Mouse (Mus musculus): ENCODE measurements around the gene Clstn2.

Gene Clstn2

DNA sequence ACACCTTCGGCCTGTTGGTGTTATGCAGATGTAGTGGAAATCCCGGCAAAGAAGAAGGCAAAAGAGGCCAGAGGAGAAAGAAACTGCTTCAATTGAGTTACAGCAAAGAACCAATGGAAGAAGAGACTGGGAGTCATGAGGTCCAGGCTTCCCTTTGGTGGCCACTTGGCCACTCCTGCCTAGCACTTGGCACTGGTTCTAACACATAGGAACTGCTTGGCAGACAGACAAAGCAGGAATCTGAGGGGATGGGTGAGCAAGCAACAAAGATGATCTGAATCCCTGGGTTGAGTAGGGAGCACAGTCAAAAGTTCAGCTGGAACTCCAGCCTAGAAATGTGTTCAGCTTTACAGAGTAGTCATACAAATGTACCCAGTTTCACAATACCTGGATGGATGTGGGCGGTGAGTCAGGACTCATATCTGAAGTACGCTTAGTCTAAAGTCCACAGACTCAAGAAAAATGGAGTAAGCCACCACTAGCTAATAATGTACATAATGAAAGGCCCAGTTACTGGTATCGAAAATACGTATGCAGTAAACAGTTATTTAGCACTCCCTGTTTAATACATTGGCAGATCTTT is 392.9 kb downstream of the Clstn2 start:
- H3K36me3 ChIP-seq (ENCODE audit: control insufficient read depth, insufficient read depth, low read length, poor library complexity, severe bottlenecking): no peaks in the 10 kb centered on the region
- no peaks in the 10 kb centered on the region for H3K27me3 ChIP-seq (ENCODE audit: control insufficient read depth, insufficient read depth, low read length, poor library complexity, severe bottlenecking)
- DNase-seq (ENCODE audit: low read depth, low spot score): no peak

DNA sequence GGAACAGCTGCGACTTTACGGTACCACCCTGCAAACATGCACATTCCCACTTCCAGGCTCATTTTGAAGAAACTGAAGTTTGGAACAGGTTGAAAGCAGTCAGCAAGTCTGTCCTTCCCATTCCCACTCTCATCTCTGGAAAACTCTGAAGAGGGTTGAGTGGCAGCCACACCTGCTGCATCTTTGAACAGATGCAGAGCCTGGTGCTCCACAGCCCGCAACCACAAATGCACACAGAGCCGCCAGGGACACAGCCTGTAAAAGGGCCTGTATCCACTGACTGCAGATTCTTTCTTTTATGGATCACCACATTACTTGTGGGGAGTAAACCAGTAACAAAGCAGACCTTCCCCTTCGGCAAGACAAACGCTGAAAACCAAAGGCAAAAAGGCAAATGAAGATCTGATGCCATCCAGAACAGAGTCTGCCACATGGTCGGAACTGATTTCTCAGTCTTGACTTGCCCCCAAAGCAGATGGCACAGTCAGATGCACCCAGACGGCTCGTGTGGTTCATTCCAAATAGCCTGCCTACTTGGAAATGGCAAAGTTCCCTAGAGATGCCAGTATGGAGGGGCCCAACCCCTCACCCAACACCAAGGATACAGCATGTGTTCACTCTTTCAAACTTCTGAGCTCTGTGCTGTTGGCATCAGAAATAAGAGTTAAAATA is 394.2 kb downstream of the Clstn2 start:
- no peaks in the 10 kb centered on the region for H3K27me3 ChIP-seq (ENCODE audit: control insufficient read depth, insufficient read depth, low read length, poor library complexity, severe bottlenecking)
- no peaks in the 10 kb centered on the region for H3K36me3 ChIP-seq (ENCODE audit: control insufficient read depth, insufficient read depth, low read length, poor library complexity, severe bottlenecking)

DNA sequence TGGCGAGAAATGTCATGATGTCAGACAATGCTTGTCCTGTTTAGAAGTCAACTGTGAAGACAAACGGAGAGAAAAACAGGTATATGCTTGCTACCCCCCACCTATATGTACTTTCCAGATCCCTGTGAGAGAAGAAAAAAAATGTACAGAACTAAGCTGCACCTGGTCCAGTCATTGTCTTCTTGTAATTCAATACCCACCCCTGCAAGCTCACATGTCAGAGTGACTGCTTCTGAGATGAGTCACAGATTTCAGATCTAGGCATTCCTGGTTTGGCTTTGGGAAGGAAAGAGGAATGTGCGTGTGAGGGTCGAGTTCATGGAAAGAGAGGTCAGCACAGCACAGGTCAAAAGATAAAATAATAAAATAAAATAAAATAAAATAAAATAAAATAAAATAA is 397.6 kb downstream of the Clstn2 start:
- DNase-seq (ENCODE audit: low read depth, low spot score): no peak
- H3K27me3 ChIP-seq (ENCODE audit: control insufficient read depth, insufficient read depth, low read length, poor library complexity, severe bottlenecking): no peaks in the 10 kb centered on the region
- no peaks in the 10 kb centered on the region for H3K36me3 ChIP-seq (ENCODE audit: control insufficient read depth, insufficient read depth, low read length, poor library complexity, severe bottlenecking)

More for the DNA sequence above, 394.2 kb downstream of the Clstn2 start:
- no peak for DNase-seq (ENCODE audit: low read depth, low spot score)

DNA sequence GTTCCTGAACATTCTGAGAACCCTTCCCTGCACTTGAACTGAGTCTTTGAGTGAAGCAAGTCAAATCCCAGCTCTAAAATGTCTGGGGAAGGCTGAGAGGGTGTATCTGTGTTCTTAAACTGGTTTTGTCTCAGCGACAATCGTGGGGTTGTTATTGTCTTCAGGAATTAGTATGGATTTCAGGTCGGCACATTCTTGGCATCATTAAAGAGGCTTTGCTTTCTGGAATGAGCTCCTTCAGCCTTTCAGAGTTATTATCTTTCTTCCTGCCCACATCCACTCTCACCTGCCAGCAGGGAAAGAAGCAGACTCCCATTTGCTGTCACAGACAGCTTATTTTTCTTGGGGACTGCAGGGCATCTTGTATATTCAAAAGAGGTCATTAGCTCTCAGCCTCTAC is 398.1 kb downstream of the Clstn2 start:
- DNase-seq (ENCODE audit: low read depth, low spot score): no peak
- no peaks in the 10 kb centered on the region for H3K36me3 ChIP-seq (ENCODE audit: control insufficient read depth, insufficient read depth, low read length, poor library complexity, severe bottlenecking)
- H3K27me3 ChIP-seq (ENCODE audit: control insufficient read depth, insufficient read depth, low read length, poor library complexity, severe bottlenecking): no peaks in the 10 kb centered on the region

DNA sequence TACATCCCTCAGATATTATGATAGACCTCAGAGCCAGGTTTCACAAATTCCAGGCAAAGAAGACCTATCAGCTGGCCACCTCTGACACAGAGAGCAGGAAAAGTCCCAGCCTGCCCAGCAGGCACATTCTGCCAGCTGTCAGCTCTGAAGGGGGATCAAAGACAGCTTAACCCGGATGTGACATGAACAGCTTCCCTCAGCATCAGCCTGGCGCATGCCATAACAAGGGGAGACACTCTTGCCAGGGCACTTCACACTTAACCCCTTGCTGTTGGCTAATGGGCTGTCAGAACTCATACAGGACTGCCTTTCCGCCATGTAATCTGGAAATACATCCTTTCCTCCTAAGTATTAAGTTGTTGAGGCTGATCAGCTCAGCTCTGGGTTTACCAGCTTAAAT is 403.8 kb downstream of the Clstn2 start:
- no peaks in the 10 kb centered on the region for H3K27me3 ChIP-seq (ENCODE audit: control insufficient read depth, insufficient read depth, low read length, poor library complexity, severe bottlenecking)
- DNase-seq (ENCODE audit: low read depth, low spot score): no peak

DNA sequence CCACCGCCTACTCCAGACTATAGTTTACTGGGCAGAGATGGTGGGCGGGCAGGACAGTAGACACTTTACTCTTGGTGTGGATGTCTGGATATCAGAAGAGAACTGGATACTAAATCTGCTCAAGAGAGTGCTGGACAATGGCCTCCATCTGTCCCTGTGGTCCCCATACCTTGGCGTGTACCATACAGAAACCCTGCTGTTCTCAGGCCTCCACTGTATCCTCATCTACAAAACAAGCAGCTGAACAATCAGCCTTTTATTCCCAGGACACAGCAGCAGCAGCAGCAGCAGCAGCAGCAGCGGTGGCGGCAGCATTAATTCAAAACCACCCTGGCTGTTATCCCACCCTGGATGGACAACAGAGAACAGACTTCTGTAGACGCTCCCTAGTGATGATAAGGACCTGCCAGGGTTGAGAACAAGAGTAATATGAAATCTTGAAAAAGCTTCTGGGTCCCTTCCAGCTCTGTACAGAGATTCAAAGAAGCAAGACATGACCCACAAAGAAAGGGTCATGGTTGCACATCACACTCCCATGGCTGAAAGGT is 404.5 kb downstream of the Clstn2 start:
- DNase-seq (ENCODE audit: low read depth, low spot score): no peak
- no peaks in the 10 kb centered on the region for H3K36me3 ChIP-seq (ENCODE audit: control insufficient read depth, insufficient read depth, low read length, poor library complexity, severe bottlenecking)
- no peaks in the 10 kb centered on the region for H3K27me3 ChIP-seq (ENCODE audit: control insufficient read depth, insufficient read depth, low read length, poor library complexity, severe bottlenecking)

More for the DNA sequence above, 403.8 kb downstream of the Clstn2 start:
- H3K36me3 ChIP-seq (ENCODE audit: control insufficient read depth, insufficient read depth, low read length, poor library complexity, severe bottlenecking): no peaks in the 10 kb centered on the region

DNA sequence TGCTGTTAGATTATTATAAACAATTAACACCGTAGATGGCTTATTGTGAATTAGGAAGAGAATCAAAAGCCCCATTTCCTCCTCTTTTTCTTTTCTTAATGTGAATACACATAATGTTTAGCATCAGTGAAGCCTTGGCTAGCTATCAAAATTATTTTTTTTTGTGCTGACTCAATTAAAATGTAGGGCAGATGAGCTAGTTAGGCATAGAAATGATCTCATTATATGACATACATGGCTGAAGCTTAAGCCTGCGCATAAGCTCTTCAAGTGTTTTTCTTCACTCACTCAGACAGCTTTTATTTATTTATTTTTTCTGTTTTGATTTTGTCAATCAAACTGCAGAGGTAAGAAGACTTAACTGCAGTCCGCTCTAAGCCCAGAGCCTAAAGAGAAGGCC is 405.1 kb downstream of the Clstn2 start:
- DNase-seq (ENCODE audit: low read depth, low spot score): no peak
- H3K36me3 ChIP-seq (ENCODE audit: control insufficient read depth, insufficient read depth, low read length, poor library complexity, severe bottlenecking): no peaks in the 10 kb centered on the region

DNA sequence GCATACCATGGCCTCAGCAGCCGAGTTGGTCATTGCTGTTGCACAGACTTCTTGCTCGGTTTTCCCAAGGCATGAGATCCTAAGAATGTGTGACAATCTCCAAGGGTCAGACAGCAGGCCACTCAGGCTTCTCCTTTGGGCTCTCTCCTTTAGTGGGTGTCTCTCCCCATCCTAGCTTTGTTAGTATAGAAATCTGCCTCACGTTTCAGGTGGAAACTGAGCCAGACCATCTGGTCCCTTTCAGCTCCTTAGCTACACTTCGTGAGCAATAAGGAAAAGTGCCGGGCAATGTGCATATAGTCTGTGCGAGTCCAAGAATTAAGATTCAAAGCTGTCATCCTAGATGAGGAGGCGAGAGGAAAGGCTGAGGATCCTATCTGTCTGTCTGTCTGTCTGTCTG is 422.4 kb downstream of the Clstn2 start:
- Histone ChIP-seq H3K27me3 (ENCODE audit: control insufficient read depth, insufficient read depth, low read length, poor library complexity, severe bottlenecking) (no peaks in the 10 kb centered on the region), H3K36me3 (ENCODE audit: control insufficient read depth, insufficient read depth, low read length, poor library complexity, severe bottlenecking) (no peaks in the 10 kb centered on the region)
- no peak for DNase-seq (ENCODE audit: low read depth, low spot score)

More for the DNA sequence above, 405.1 kb downstream of the Clstn2 start:
- no peaks in the 10 kb centered on the region for H3K27me3 ChIP-seq (ENCODE audit: control insufficient read depth, insufficient read depth, low read length, poor library complexity, severe bottlenecking)

DNA sequence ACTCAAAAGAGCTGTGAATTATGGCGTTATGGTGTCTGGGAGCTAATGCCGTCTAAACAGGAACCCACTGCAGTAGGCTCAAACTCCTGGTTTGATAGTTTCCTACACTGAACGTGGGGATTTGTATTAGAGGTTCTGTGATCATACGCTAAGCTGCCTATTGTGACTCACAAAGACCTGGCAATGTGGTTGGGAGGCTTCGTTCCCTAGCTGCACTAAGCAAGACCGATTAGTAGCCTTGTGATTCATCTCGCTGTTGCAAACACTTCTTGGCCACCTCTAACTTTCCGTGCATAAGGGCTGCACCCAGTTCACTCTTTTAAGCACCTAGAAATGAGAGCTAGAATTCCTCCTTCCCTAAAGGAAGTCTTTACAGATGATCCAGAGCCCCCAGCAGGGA is 429.3 kb downstream of the Clstn2 start:
- Histone ChIP-seq H3K36me3 (ENCODE audit: control insufficient read depth, insufficient read depth, low read length, poor library complexity, severe bottlenecking) (no peaks in the 10 kb centered on the region), H3K27me3 (ENCODE audit: control insufficient read depth, insufficient read depth, low read length, poor library complexity, severe bottlenecking) (no peaks in the 10 kb centered on the region)
- no peak for DNase-seq (ENCODE audit: low read depth, low spot score)

DNA sequence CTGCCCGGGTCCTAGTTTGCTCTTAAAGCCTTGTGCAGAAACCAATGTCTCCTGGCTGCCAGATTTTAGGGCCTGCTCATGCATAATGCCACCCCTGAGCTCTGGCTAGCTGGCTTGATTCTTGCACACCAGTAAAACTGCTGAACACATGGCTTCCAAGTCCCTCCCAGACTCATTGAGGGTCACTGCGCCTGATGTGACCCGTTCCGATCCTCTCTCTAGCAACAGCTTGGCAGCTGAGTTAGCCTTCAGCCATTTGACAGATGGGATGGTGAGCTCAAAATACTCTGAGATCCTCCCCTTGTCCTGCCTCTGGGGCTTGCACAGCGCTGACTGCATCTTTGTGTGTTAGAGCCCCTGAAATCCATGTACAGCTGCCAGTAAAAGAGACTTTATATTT is 430.5 kb downstream of the Clstn2 start:
- Histone ChIP-seq H3K27me3 (ENCODE audit: control insufficient read depth, insufficient read depth, low read length, poor library complexity, severe bottlenecking) (no peaks in the 10 kb centered on the region), H3K36me3 (ENCODE audit: control insufficient read depth, insufficient read depth, low read length, poor library complexity, severe bottlenecking) (no peaks in the 10 kb centered on the region)
- DNase-seq (ENCODE audit: low read depth, low spot score): no peak

DNA sequence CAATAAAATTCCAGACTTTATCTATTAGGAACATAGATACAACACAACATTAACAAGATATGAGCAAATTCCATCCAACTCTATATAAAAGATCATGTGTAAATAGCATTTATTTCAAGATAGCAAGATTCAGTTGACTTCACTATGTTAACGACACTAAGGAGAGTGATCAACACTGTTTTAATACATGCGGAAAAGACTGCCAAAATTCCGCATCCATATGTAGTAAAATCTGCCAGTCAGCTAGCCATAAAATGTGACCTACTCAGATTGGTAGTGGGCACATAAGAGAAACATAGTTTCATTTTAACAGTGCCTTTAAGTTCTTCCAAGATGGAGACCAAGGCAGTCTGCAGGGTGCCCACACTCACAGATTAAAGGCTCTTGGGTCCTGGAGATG is 434.0 kb downstream of the Clstn2 start:
- Histone ChIP-seq H3K36me3 (ENCODE audit: control insufficient read depth, insufficient read depth, low read length, poor library complexity, severe bottlenecking) (no peaks in the 10 kb centered on the region), H3K27me3 (ENCODE audit: control insufficient read depth, insufficient read depth, low read length, poor library complexity, severe bottlenecking) (no peaks in the 10 kb centered on the region)
- no peak for DNase-seq (ENCODE audit: low read depth, low spot score)

DNA sequence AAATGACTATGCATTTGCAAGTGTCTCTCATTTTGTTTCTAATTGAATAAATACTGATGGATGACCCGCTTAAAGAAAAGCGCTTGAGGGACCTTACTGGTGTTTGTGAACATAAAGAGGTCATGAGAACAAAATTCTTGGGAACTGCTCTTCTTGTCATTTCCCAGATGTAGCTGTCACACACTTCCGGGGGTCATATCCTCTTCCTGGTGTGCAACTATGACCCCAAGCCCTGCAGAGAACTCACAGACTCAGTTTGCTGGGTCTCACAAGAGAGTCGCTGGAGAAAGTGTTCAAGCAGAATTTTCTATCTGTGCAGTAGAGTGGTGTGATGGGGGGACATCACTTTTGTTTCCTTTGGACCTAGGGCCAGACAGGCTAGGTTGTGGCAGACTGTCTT is 442.3 kb downstream of the Clstn2 start:
- DNase-seq (ENCODE audit: low read depth, low spot score): no peak
- Histone ChIP-seq H3K27me3 (ENCODE audit: control insufficient read depth, insufficient read depth, low read length, poor library complexity, severe bottlenecking) (no peaks in the 10 kb centered on the region), H3K36me3 (ENCODE audit: control insufficient read depth, insufficient read depth, low read length, poor library complexity, severe bottlenecking) (no peaks in the 10 kb centered on the region)

DNA sequence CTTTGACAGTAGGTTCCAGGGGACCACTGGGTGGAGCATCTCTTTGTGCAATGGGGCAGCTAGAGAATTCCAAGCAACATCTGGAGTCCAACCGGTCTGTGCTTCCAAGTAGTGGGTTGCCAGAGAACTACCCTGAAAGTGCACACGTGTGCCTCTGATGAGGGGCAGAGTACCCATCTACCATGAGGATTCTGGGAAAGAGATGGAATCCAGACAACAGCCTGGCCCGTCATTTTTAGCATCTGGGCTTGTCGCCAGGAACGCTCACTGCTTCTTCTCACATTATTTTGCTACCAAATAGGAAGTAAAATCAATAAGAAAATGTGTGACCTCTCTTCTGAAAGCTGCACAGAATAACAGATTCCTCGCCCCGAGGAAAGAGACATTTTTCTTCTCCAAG is 462.1 kb downstream of the Clstn2 start:
- Histone ChIP-seq H3K36me3 (ENCODE audit: control insufficient read depth, insufficient read depth, low read length, poor library complexity, severe bottlenecking) (no peaks in the 10 kb centered on the region), H3K27me3 (ENCODE audit: control insufficient read depth, insufficient read depth, low read length, poor library complexity, severe bottlenecking) (no peaks in the 10 kb centered on the region)
- no peak for DNase-seq (ENCODE audit: low read depth, low spot score)

DNA sequence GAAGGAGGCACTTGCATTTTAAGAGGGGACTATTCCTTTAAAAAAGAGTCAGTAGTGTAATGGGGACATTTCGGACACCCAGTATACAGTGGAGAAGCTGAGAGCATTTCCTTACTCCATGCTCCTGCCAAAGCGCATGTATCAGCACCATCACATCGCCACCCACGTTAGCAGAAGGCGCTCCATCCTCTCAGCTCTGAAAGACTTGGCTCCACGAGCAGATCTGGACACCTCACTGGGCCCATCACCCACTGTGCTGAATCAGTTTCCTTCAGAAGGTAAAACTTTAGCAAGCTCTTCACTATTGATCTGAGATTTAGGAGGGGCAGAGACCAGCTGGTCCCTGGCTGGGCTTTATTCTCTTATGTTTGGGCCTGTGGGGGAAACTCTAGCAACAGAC is 469.9 kb downstream of the Clstn2 start:
- no peak for DNase-seq (ENCODE audit: low read depth, low spot score)
- Histone ChIP-seq H3K27me3 (ENCODE audit: control insufficient read depth, insufficient read depth, low read length, poor library complexity, severe bottlenecking) (no peaks in the 10 kb centered on the region), H3K36me3 (ENCODE audit: control insufficient read depth, insufficient read depth, low read length, poor library complexity, severe bottlenecking) (no peaks in the 10 kb centered on the region)

DNA sequence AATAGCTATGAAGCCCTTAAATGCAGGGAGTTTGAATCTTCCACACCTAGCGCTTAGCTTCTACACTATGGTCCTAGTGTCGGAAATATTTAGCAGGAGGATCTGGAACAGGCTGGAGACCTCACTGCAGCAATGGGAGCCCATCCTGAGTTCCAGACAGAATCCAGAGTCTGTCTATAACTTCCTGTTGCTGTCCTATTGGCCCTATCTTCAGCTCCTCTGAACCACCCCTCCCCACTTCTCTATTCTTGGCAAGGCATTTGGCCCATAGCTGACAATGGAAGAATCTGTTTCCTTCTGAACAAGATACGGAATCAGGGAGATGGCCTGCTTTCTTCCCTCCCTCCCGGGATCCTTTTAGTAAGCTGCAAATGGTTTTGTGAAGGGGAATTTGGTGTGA is 488.6 kb downstream of the Clstn2 start:
- Histone ChIP-seq H3K36me3 (ENCODE audit: control insufficient read depth, insufficient read depth, low read length, poor library complexity, severe bottlenecking) (no peaks in the 10 kb centered on the region), H3K27me3 (ENCODE audit: control insufficient read depth, insufficient read depth, low read length, poor library complexity, severe bottlenecking) (no peaks in the 10 kb centered on the region)
- DNase-seq (ENCODE audit: low read depth, low spot score): no peak

DNA sequence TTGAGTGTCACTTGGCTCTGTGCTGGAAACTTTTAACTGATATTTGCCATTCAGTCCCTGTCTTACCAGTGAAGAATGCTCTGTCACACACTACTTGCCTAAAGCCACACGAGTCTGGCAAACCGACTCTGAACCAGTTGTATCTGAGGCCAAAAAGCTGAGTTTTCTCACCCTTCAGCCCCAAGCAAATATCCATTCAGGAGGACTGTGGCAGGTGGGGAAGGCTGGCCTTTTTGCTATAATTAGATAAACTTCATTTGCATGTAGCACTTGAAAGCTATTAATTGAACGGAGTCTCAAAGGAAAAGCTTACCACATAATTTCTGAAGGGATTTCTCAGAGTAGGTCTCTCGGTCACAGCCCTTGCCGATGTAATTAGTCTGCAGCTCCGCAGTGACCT is 491.6 kb downstream of the Clstn2 start:
- no peak for DNase-seq (ENCODE audit: low read depth, low spot score)
- Histone ChIP-seq H3K36me3 (ENCODE audit: control insufficient read depth, insufficient read depth, low read length, poor library complexity, severe bottlenecking) (no peaks in the 10 kb centered on the region), H3K27me3 (ENCODE audit: control insufficient read depth, insufficient read depth, low read length, poor library complexity, severe bottlenecking) (no peaks in the 10 kb centered on the region)
